Mouse (Mus musculus) hindbrain, embryonic 11.5 days (tissue): ENCODE measurements around the gene Tldc1. TPM values are rescaled to one million over a fixed set of nuclear protein-coding genes. Genes with fewer than 3 reads are reported as not detected.

Experiments
- ATAC-seq: fragments of 200-750 bp; cut with Nextera tagmentation; 2 replicates; pipeline ENCODE4 v1.8.0; 2017; ENCODE audit warnings: mild to moderate bottlenecking, moderate TSS enrichment, moderate library complexity; ENCODE audit not compliant: low FRiP score
- DNase-seq: peaks from one replicate; pipeline ENCODE4 v3.0.0-alpha.2; 2015; ENCODE audit warnings: low spot score
- H3K27ac ChIP-seq: fragments of 300-500 bp; sonication (generic); 2 replicates; pipeline ENCODE4 v1.5.1; 2014; ENCODE audit warnings: mild to moderate bottlenecking, low read depth, low read length
- H3K27me3 ChIP-seq: fragments of 300-500 bp; sonication (generic); 2 replicates; pipeline ENCODE4 v1.6.1; 2014; ENCODE audit warnings: mild to moderate bottlenecking, low read length, moderate library complexity, mixed read lengths; ENCODE audit not compliant: control insufficient read depth, insufficient read depth
- H3K36me3 ChIP-seq: fragments of 300-500 bp; sonication (generic); 2 replicates; pipeline ENCODE4 v1.6.1; 2014; ENCODE audit warnings: mild to moderate bottlenecking, low read length, moderate library complexity, mixed read lengths; ENCODE audit not compliant: control insufficient read depth, insufficient read depth
- H3K4me1 ChIP-seq: fragments of 300-500 bp; sonication (generic); replicated peaks from 2 replicates; pipeline ENCODE4 v1.6.1; 2014; ENCODE audit warnings: low read length, mixed read lengths; ENCODE audit not compliant: control insufficient read depth, insufficient read depth
- H3K4me2 ChIP-seq: fragments of 300-500 bp; sonication (generic); replicated peaks from 2 replicates; pipeline ENCODE4 v1.6.1; 2014; ENCODE audit warnings: mild to moderate bottlenecking, low read depth, low read length
- H3K4me3 ChIP-seq: fragments of 300-500 bp; sonication (generic); 2 replicates; pipeline ENCODE4 v1.5.1; 2014; ENCODE audit warnings: low read depth, low read length
- H3K9ac ChIP-seq: fragments of 300-500 bp; sonication (generic); 2 replicates; pipeline ENCODE4 v1.6.1; 2014; ENCODE audit warnings: low read depth, low read length
- H3K9me3 ChIP-seq: fragments of 300-500 bp; sonication (generic); 2 replicates; pipeline ENCODE4 v1.6.1; 2016; ENCODE audit warnings: low read length; ENCODE audit not compliant: control insufficient read depth
- WGBS: fragments of 180-500 bp; shearing (Covaris S2); extraction: QIAGEN DNeasy Blood & Tissue Kit; methylation state at CpG from one replicate; pipeline ENCODE4 v1.1.7; 2014; 5-methylcytosine and 5-hydroxymethylcytosine counted together
- polyA plus RNA-seq: library from polyadenylated mRNA; unstranded; fragments of >200 nt; fragmentation: Nextera tagmentation; extraction: Ambion mirVana; gene quantifications from 2 replicates; pipeline ENCODE4 v1.2.1, GENCODE M21; 2014

Gene Tldc1
- polyA plus RNA-seq, 1 experiment from 2014 or later = 7.8 TPM

GRCm38 (mm10) chr8:119743291-119744026, 34.8 kb downstream of the Tldc1 start:
- H3K27ac ChIP-seq = no peak overlapping the region
- no peak overlapping the region for H3K9ac ChIP-seq
- DNase-seq (peak; percentile 76), ATAC-seq (no peak)
- WGBS = 54% methylated on average over 13 of the region's 13 CpGs
- no peaks in the 10 kb centered on the region for H3K4me1 ChIP-seq
- no peaks in the 10 kb centered on the region for H3K27me3 ChIP-seq
- H3K4me3 ChIP-seq = no peak overlapping the region
- H3K9me3 ChIP-seq = no peaks in the 10 kb centered on the region
- no peak overlapping the region for H3K4me2 ChIP-seq
- H3K36me3 ChIP-seq = no peaks in the 10 kb centered on the region

- H3K9ac ChIP-seq = no peak overlapping the region
- H3K36me3 ChIP-seq = no peaks in the 10 kb centered on the region
- H3K4me3 ChIP-seq = no peak overlapping the region
- H3K27me3 ChIP-seq = no peaks in the 10 kb centered on the region
- no peak for DNase-seq
- 92% methylated on average over 7 of the region's 7 CpGs for WGBS
- no peak overlapping the region for H3K27ac ChIP-seq
- ATAC-seq = no peak
- H3K9me3 ChIP-seq = no peaks in the 10 kb centered on the region
- no peak overlapping the region for H3K4me2 ChIP-seq
- no peaks in the 10 kb centered on the region for H3K4me1 ChIP-seq
These were observed 35.8 kb downstream of the Tldc1 start for GRCm38 (mm10) chr8:119742409-119742808.

- WGBS = 82% methylated on average over 4 of the region's 4 CpGs
- H3K27me3 ChIP-seq = no peaks in the 10 kb centered on the region
- no peaks in the 10 kb centered on the region for H3K36me3 ChIP-seq
- H3K9ac ChIP-seq = no peak overlapping the region
- DNase-seq (no peak), ATAC-seq (no peak)
- no peak overlapping the region for H3K27ac ChIP-seq
- no peak overlapping the region for H3K4me3 ChIP-seq
- no peak overlapping the region for H3K4me2 ChIP-seq
- no peaks in the 10 kb centered on the region for H3K9me3 ChIP-seq
- H3K4me1 ChIP-seq = no peaks in the 10 kb centered on the region
These were observed 37.6 kb downstream of the Tldc1 start for GRCm38 (mm10) chr8:119740634-119741033.

GRCm38 (mm10) chr8:119738129-119738907, 39.9 kb downstream of the Tldc1 start:
- H3K27me3 ChIP-seq = no peaks in the 10 kb centered on the region
- no peak overlapping the region for H3K4me3 ChIP-seq
- H3K4me1 ChIP-seq = no peaks in the 10 kb centered on the region
- DNase-seq = no peak
- H3K4me2 ChIP-seq = no peak overlapping the region
- whole genome bisulfite sequencing = 84% methylated on average over 19 of the region's 19 CpGs
- no peak overlapping the region for H3K9ac ChIP-seq
- H3K9me3 ChIP-seq = no peaks in the 10 kb centered on the region
- no peak overlapping the region for H3K27ac ChIP-seq
- ATAC-seq = no peak
- H3K36me3 ChIP-seq = no peaks in the 10 kb centered on the region

- Histone ChIP-seq H3K27ac (no peak overlapping the region), H3K36me3 (no peaks in the 10 kb centered on the region), H3K27me3 (no peaks in the 10 kb centered on the region), H3K4me3 (no peak overlapping the region), H3K9ac (no peak overlapping the region), H3K9me3 (no peaks in the 10 kb centered on the region), H3K4me2 (no peak overlapping the region), H3K4me1 (no peaks in the 10 kb centered on the region)
- 78% methylated on average over 11 of the region's 11 CpGs for WGBS
- no peak for DNase-seq
- ATAC-seq = no peak
These were observed 40.9 kb downstream of the Tldc1 start for GRCm38 (mm10) chr8:119737093-119737900.

DNA sequence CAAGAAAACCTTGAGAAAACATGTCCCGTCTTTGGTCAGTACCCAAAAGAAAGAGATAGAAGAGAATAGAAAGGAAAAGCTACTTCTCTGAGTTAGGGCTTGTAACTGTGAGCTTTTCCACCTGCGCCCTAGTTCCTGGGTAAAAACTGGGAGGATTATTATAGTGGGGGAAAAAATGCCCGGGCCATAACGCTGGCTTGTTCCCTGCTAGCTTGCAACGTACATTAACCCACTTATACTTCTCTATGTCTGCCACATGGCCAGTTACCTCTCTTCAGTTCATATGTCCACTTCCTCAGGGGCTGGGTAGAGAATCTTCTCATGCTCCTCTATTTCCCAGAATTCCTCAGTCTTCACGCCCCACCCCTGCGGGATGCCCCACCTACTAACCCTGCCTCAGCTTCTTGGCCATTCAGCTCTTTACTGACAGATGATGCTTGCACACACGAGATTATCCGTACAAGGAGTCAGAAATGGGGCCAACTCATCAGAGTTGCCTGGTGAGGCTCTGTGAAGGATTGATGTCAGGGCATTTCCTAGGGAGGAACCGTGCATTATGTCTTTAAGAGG, 41.8 kb downstream of the Tldc1 start:
- WGBS = 90% methylated on average over 10 of the region's 10 CpGs
- Histone ChIP-seq H3K9me3 (no peaks in the 10 kb centered on the region), H3K36me3 (no peaks in the 10 kb centered on the region)

GRCm38 (mm10) chr8:119732072-119732471, 46.1 kb downstream of the Tldc1 start:
- ATAC-seq = no peak
- no peak overlapping the region for H3K4me2 ChIP-seq
- 79% methylated on average over 13 of the region's 13 CpGs for WGBS
- H3K4me3 ChIP-seq = no peak overlapping the region
- no peak overlapping the region for H3K9ac ChIP-seq
- no peak overlapping the region for H3K27ac ChIP-seq
- no peaks in the 10 kb centered on the region for H3K9me3 ChIP-seq
- no peaks in the 10 kb centered on the region for H3K27me3 ChIP-seq
- no peaks in the 10 kb centered on the region for H3K4me1 ChIP-seq
- no peaks in the 10 kb centered on the region for H3K36me3 ChIP-seq
- no peak for DNase-seq

More for the DNA sequence above, 41.8 kb downstream of the Tldc1 start:
- Histone ChIP-seq H3K9ac (no peak overlapping the region), H3K4me2 (no peak overlapping the region), H3K27me3 (no peaks in the 10 kb centered on the region), H3K27ac (no peak overlapping the region), H3K4me3 (no peak overlapping the region), H3K4me1 (no peaks in the 10 kb centered on the region)
- no peak for ATAC-seq
- no peak for DNase-seq

DNA sequence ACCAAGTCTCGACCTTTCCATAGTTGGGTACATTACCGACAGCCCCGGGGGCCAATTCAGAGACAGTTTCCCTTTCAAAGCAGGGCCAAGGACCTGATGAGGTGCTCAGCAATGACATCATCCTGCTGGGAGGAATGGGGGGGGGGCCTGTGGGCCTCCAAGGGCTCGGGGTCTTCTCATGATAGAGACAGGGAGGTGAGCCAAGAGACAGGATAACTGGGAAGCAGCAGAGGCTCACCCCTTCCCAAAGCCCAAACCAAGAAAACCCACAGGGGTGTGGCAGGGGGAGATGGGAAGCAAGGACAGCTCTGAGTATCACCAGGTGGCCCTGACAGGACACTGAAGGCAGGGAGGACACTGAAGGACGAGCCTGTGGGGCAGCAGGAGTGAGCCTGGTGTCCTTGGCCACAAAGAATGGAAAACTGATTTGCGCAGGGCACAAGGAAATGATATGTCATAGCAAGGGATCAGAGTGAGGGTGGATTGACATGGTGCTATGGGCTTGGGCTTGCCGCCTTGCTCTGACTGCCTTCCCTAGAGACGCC, 49.8 kb downstream of the Tldc1 start:
- Histone ChIP-seq H3K27ac (no peak overlapping the region), H3K4me2 (no peak overlapping the region), H3K9ac (no peak overlapping the region), H3K27me3 (no peaks in the 10 kb centered on the region), H3K9me3 (no peaks in the 10 kb centered on the region), H3K4me3 (no peak overlapping the region), H3K36me3 (no peaks in the 10 kb centered on the region), H3K4me1 (no peaks in the 10 kb centered on the region)
- no peak for DNase-seq
- WGBS = 87% methylated on average over 8 of the region's 8 CpGs
- no peak for ATAC-seq
